Mouse (Mus musculus) stomach, postnatal 0 days (tissue): ENCODE data around the gene Col19a1.

Source experiments
- CTCF ChIP-seq: IDR thresholded peaks from 2 replicates; pipeline ENCODE4 v1.5.1; 2016; ENCODE audit warnings: antibody characterized with exemption, low read depth, mild to moderate bottlenecking, moderate library complexity
- EP300 ChIP-seq: optimal IDR thresholded peaks from 2 replicates; pipeline ENCODE3; 2016; ENCODE audit warnings: antibody characterized with exemption

DNA sequence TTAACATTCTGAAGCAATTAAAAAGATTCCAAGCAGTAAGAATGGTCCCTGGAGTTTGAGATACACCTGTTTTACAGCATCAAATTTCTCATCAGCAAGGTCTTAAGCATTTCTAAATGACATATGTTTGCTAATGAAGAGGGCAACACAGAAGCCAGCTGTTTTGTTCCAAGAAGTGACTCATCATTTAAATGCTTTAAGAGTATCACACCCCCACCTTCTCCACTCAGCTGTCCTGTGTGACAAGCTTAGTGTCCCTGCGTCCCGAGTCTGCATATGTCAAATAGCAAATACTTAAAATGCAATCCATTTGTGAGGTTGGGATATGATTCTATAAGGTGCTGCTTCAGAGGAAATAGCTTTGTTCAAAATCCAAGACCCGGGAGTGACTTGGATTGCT, 251.2 kb downstream of the Col19a1 start:
- no peak for TF ChIP-seq CTCF
- TF ChIP-seq EP300: no peak
